Mouse (Mus musculus) bone marrow macrophage, adult 2 months (primary cell): ENCODE results near the gene Pde4d.

Experiments used
- CTCF ChIP-seq: IDR thresholded peaks from 2 replicates; pipeline ENCODE4 v1.5.1; 2012; ENCODE audit warnings: low read depth, mild to moderate bottlenecking, low read length, moderate library complexity
- POLR2A ChIP-seq: IDR thresholded peaks from 2 replicates; pipeline ENCODE4 v1.6.1; 2012; ENCODE audit warnings: mild to moderate bottlenecking, low read depth, low read length, borderline replicate concordance

GRCm38 (mm10) chr13:108775882-108776281 lies 326.1 kb downstream of the Pde4d start:
- TF ChIP-seq CTCF = no peak
- TF ChIP-seq POLR2A = no peak
